Mouse (Mus musculus) natural killer cell, adult 2 months (primary cell): ENCODE measurements around the gene Irak3.
"Not testable (repeated sequence)": the region's sequence is repeated elsewhere in the genome, so short reads cannot be mapped to it uniquely, and the experiment has no call there.

Experiments used
- DNase-seq, 2 experiments: peaks; one replicate each; pipeline ENCODE4 v3.0.0; 2022; ENCODE audit warnings: low spot score in 2 of 2

Irak3 gene

GRCm38 (mm10) chr10:120201961-120202402, at the start of gene Irak3:
TSS of gene Irak3 (minus strand) at chr10:120202130.
- peak; percentile 73 to 85 for DNase-seq

DNA sequence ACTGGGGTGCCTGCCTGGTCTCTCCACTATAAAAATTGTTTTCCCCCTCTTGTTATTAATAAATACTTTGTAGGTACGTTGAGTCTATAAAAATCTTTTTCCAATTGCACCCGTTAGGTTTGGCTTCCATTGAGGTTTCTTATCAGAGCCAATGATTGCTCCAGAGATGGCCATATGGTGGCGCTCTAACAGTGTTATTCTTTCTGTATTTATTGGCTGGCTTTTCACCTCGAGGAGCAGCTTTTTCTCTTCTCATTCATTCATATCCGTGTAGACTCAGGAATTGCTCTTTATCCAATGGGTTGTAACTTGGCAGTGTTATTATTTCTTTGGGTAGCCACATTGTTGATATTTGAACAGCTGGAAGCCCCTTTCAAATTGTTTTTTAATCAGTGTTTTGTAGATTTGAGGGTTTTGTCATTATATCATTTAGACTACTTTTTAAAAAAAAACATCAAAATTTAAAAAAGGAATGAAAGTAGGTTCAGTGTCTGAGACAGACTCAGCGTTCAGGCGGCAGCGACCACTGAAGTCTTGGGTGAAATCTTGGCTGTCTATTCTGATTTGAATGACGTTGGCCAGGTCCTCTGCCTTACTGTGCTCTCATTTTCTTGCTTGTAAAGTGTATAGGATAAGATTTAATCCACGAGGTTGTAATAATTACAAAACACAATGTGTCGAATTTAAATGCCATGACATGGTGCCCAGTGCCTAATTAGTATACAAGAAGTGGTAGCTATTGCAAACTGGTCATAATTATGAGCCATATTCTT, 49.2 kb upstream of the Irak3 start:
- DNase-seq, result no peak

DNA sequence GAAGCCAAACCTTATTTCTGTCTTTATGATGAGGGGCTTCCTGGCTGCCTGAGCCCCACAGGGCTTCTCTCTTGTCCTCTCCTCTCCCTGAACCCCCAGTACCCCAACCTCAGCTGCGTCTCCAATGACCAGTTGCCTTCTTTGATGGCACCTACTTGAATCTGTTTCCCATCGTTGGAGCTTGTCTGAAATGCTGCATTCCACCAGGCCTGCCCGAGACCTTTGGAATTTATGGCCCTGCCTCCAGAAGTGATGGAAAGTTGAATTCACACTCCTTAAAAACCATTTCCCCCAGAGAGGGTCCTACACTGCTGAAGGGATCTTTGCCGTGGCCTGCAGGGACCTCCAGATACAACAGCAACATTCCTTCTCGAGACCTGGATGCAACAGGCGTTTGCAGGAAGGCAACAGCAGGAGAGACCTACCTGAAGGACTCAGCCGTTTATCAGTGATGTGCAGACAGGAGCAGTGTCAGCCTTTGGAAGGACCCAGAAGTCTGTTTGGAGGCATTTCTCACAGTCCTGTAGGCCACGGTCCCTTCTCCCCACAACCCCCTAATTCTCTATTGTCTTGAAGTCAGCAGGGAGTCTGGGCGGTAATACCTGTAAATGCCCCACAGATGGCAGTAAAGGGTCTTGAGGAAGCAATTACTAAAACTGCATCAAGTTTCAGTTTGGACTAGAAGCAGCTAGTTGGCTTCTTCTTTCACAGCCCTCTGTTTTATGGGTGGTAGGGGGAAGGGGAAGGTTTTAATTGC, 45.2 kb upstream of the Irak3 start:
- DNase-seq, result peak; percentile 47 to 63

GRCm38 (mm10) chr10:120245681-120246080, 43.8 kb upstream of the Irak3 start:
- DNase-seq, result no peak

- DNase-seq, result no peak
Measured at GRCm38 (mm10) chr10:120242421-120242820, 40.5 kb upstream of the Irak3 start.

DNA sequence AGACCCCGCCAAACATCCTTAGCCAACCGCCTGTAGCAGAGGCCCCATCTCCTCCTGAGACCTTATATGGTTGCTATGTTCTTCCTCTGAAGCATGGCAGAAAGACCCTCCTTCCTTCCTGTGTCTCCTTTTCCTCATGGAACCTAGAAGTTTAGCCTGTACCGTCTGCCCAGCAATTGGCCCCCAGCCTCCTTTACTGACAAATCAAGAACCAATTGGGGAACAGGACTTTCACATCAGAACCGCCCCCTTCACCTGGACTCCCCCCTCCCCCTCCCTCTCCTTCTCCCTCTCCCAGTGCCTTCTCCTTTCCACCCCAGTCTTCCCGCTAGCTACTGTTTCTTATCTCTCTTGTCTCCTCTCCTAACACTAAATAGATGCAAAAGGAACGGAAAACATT, 37.5 kb upstream of the Irak3 start:
- DNase-seq, result no peak

- DNase-seq, result no peak
Measured at GRCm38 (mm10) chr10:120238241-120238640, 36.3 kb upstream of the Irak3 start.

GRCm38 (mm10) chr10:120236855-120237254, 34.9 kb upstream of the Irak3 start:
- no peak for DNase-seq

GRCm38 (mm10) chr10:120233655-120234367, 31.9 kb upstream of the Irak3 start:
- DNase-seq, result peak in 1 of 2 experiments; percentile 39

- DNase-seq, result peak; percentile 62 to 80
Measured at GRCm38 (mm10) chr10:120231718-120232117, 29.8 kb upstream of the Irak3 start.

DNA sequence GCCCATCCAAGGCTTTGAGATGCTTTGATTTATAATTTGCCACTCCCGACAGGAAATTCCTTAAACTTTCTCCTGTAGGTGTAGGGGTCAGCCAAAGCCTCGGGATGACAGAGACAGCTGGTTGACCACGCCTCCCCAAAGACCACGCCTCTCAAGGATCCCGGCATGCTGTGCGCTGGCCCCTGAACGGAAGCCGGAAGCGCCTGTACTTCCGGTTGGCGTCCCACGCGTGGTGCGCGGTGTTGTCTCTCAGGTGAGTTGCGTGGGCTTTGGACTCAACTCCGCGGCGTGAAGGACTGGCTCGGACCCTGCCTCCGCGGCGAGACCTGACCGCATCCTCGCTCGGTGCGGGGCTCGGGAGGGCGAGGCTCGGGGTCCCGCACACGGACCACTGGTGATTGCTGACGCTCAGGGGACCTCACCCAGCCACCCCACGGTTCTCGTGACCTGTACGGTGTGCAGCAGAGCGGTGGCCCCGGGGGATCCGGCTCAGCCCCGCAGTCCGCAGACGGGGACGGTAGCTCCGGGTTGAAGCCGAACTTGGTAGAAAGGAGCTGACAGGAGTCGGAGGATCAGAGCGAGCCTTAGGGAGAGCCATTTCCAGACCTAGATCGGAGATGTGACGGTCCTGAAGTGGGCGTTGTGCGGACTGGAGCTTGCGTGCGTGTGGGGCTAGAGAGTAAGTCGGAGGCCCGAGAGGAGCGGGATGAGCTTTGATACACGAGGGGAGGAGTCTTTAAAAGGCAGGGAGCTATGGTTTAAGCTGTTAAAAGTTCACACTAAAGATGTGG, 25.1 kb upstream of the Irak3 start, which contains the start of gene Llph:
Gene Llph, plus strand, starts transcription at position 200 of the 791 bp plus-strand sequence.
- peak; percentile 79 to 83 for DNase-seq

DNA sequence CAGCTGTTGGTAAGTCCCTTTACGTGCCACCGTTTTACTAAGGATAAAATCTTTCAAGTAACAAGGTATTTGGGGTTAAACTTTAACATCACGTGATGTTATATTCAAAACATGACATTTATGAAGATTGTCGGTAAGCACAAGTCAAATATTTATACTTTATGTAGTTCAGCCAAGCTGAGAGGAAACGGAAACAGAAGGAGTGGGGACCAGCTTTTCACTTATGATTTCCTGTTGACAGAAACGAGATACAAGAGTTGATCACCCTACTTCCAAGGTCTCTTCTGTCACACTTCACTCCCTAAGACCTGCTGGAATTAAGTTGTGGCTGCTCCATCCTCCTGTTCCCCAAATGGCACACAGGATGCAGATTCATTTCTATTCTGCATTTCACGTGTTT, 18.8 kb upstream of the Irak3 start:
- no peak for DNase-seq

DNA sequence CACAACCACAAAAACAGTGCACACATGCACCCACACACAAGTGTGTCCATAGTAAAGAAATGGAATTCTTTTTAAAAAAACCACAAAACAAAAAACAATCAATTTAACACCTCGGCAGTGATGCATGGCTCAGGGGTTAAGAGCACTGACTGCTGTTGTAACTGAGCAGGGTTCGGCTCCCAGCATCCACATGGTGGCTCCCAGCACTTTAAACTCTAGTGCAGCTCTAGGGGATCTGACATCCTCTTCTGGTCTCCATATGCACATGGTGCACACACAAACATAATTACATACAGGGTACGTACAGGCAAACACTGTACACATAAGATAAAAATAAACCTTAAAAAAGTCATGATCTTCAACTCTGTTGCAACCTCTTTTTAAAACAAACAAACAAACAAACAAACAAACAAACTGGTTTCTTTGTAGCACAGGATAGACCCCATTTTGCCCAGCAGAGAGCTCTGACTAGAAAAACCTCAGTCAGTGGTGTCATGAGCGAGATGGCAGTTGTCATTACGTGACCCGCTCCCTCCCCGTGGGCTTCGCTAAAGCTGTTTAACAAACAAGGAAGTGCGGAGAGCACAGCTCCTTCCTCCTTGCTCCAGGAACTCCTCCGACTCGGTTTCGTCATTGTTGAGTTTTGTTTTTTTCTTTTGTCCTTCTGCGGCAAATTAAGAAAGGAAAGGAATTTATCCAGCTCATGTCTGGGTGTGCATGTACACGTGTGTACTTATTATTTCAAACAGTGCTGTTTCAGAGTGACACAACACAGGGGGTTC, 17.8 kb upstream of the Irak3 start:
- DNase-seq, result peak in 1 of 2 experiments; percentile 15

DNA sequence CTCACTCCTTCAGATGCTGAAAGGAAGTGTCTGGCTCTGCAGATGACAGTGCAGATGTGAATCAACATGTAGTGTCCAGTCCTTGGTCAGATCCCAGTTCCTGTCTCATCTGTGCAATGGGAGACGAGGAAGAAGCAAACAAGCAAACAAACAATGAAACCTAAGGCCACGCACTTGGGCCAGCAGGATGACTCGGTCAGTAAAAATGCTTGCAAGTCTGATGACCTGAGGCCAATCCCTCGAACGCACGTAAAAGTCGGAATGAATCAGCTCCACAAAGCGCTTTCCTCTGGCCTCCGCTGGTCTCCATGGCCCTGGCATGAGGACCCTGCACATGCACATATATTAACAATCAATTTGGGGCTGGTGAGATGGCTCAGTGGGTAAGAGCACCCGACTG, 17.1 kb upstream of the Irak3 start:
- DNase-seq, result no peak

DNA sequence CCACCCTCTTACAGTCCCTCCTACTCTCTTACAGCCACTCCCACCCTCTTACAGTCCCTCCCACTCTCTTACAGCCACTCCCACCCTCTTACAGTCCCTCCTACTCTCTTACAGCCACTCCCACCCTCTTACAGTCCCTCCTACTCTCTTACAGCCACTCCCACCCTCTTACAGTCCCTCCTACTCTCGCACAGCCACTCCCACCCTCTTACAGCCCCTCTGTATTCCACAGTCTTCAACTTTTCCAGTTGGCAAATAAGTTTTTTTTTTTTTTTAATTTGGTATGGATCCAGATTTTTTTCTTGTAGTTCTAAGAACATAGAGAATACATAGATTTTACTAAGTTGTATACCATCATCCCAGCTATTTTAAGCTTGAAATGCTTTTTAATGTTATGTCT, 15.2 kb upstream of the Irak3 start:
- not testable (repeated sequence) for DNase-seq

DNA sequence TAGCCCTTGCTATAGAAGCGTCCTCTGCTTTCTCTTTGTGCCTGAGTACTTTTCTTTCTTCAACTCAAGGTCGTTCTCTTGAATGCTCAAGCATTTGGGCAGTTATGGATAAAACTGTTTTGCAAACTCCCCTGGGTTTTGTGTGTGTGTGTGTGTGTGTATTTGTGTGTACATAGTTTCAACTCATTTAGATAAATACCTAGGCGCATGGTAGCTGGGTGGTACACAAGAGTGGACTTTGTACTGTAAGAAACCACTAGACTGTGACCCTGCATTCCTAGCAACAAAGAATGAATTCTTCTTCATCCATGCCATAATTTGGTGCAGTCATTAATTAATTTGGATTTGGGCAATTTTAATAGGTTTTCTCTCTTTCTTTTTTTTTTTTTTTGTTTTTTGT, 8.2 kb upstream of the Irak3 start:
- DNase-seq, result no peak

GRCm38 (mm10) chr10:120209539-120209925, 7.6 kb upstream of the Irak3 start:
- peak; percentile 28 to 43 for DNase-seq

DNA sequence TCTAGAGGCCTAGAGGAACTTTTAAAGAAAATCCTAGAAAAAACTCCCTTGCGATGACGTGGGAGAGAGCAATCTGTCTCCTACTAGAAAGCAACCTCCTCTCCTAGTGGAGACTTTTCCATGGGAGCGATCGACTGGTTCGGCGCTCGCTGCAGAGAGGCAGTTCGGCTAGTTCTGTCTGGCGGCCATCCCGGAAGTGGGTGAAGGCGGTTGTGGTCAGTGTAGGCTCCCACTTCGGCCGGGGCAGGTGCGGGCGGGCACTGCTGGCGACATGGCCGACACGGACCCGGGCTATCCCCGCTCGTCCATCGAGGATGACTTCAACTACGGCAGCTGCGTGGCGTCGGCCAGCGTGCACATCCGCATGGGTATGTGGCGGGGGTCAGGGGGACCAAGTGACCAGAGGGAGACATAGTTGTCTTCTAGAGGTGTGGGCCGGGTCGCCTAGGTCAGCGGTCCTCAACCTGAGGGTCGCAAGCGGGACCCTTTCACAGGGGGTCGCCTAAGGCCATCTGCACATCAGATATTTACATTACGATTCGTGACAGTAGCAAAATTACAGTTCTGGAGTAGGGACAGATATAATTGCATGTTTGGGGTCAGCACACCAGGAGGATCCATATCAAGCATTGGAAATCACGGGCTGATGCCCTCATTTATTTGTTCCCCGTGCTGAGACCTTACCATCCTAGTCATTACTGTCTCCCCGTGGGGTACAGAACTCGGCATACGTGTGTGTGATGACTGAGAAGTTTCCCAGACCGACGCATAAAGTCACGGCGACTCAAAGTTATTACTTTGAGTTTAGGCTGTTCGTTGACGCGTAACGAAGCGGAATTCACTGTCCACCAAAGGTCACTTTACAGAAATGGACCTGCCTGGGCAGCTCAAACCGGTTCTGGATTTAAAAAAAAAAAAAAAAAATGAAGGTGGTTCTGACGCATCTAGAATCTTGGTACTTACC, 6.9 kb upstream of the Irak3 start:
- DNase-seq, result peak; percentile 70 to 76

- DNase-seq, result no peak
Measured at GRCm38 (mm10) chr10:120208015-120208414, 6.1 kb upstream of the Irak3 start.
